Mouse (Mus musculus): ENCODE measurements around the gene Actl6b. TPM values are rescaled to one million over a fixed set of nuclear protein-coding genes. Genes with fewer than 3 reads are reported as not detected.
A peak's percentile ranks its signal among the peaks of the same experiment; 100 is the strongest.

The Actl6b gene
- polyA plus RNA-seq, 1 experiment from 2014 or later, result not detected

DNA sequence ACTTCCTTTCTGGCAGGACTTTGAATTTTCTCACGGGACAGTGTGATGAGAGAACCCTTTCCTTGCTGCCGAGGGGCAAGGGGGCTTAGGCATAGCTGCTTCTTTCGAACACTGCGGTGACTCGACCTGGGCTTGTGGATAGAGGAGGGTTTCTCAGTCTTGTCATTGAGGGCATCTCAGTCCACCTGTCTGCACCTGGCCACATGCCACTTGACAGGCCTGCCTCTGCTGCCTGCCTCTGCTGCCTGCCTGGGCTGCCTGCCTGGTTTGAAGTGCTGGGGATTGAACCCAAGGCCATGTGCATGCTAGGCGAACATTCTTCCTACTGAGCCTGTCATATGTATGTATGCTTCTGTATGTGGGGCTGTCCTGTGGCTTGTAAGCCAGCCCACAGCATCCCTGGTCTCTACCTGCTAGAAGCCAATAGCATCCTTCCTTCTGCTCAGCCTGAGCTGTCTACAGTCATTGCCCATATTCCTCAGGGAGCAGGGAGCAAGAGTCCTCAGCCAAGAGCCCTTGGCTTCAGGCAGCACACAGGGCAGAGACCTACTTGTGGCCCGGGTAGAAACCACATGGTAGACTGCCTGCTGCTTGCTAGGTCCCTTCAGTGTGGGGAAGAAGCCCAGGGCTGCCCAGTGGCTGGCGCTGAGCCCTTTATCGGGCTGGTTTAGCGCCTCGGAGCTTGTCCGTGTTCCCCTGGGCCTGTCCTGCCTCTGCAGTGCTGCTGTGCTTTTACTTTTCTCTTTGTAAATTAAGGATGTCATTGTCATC lies 39.2 kb upstream of the Actl6b start:
- peaks cover 27% of the 10 kb centered on the region for H3K36me3 ChIP-seq (ENCODE audit: insufficient read depth)
- no peak for TF ChIP-seq CTCF (IDR thresholded peaks at IDR 0.05; ENCODE audit: low read depth)
- ATAC-seq (ENCODE audit: insufficient read depth), result no peak
- H3K9me3 ChIP-seq (ENCODE audit: low read depth, low read length), result no peaks in the 10 kb centered on the region
- DNase-seq, result no peak
- H3K4me3 ChIP-seq (ENCODE audit: low read depth, low read length), result no peak overlapping the region
- 0 out of 2 replicates have a peak, but pooled peaks cover 10% of the 10 kb centered on the region for H3K4me1 ChIP-seq (ENCODE audit: insufficient read depth)
- H3K9ac ChIP-seq, result no peak overlapping the region
- H3K4me2 ChIP-seq, result no peak overlapping the region
- H3K27ac ChIP-seq (ENCODE audit: low read depth), result no peak overlapping the region
- WGBS, result 80% methylated on average over 12 of the region's 12 CpGs
- no peaks in the 10 kb centered on the region for H3K27me3 ChIP-seq (ENCODE audit: insufficient read depth, low read length)

DNA sequence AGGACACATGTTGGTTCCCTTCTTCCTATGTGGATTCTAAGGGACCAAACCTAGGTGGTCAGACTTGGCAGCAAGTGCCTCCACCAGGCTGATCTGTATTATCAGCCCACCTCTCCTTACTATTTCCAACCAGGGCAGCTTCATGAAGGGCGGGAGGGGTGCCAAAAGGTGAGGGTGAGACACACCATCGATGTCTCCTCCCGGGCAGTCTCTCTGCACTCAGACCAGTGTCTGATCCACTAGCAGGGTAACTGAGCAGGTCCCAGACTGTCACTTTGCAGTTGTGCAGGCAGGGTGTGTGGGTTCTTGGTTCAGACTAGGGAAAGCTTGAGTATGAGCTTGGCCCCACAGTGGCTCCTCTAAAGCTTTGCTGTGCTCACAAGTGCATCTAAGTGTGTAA lies 38.5 kb upstream of the Actl6b start:
- H3K4me1 ChIP-seq (ENCODE audit: insufficient read depth), result 0 out of 2 replicates have a peak, but pooled peaks cover 10% of the 10 kb centered on the region

DNA sequence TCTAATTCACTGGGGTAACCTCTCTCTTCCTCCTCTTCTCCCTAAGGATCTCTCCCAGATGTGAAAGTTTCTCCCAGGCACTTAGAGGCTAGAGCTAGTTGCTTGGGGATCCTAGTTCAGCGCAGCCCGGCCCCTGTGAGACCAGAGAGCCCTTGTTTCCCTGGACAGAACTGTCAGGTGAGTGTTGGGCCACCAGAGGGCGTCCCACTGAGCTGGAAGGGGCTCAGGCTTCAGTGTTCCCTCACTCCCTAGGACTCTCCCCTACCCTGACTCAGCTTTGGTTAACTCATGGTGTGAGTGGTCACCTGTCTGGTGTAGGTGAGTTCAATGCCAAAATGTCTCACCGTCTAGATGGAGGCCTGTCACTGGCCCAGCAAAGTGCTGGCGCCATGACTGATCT lies 34.9 kb upstream of the Actl6b start, which contains the start of gene Gigyf1:
Gene Gigyf1, plus strand, starts transcription at position 113 of the 400 bp plus-strand sequence.
- H3K27me3 ChIP-seq (ENCODE audit: insufficient read depth, low read length), result no peaks in the 10 kb centered on the region
- peak; percentile 59 for TF ChIP-seq CTCF (IDR thresholded peaks at IDR 0.05; ENCODE audit: low read depth)
- H3K4me3 ChIP-seq (ENCODE audit: low read depth, low read length), result no peak within 1 kb of the TSS
- no peaks in the 10 kb centered on the region for H3K9me3 ChIP-seq (ENCODE audit: low read depth, low read length)
- H3K27ac ChIP-seq (ENCODE audit: low read depth), result no peak within 1 kb of the TSS
- H3K4me2 ChIP-seq, result no peak within 1 kb of the TSS
- DNase-seq, result peak; percentile 39
- ATAC-seq (ENCODE audit: insufficient read depth), result no peak
- WGBS, result 74% methylated on average over 5 of the region's 5 CpGs
- peaks cover 70% of the 10 kb centered on the region for H3K36me3 ChIP-seq (ENCODE audit: insufficient read depth)
- H3K9ac ChIP-seq, result no peak within 1 kb of the TSS
- H3K4me1 ChIP-seq (ENCODE audit: insufficient read depth), result no peaks in the 10 kb centered on the region

More for the DNA sequence above, 38.5 kb upstream of the Actl6b start:
- ATAC-seq (ENCODE audit: insufficient read depth) (no peak), DNase-seq (no peak)
- no peak overlapping the region for H3K4me2 ChIP-seq
- WGBS, result 72% methylated on average over 3 of the region's 3 CpGs
- H3K27me3 ChIP-seq (ENCODE audit: insufficient read depth, low read length), result no peaks in the 10 kb centered on the region
- no peaks in the 10 kb centered on the region for H3K9me3 ChIP-seq (ENCODE audit: low read depth, low read length)
- no peak overlapping the region for H3K9ac ChIP-seq
- H3K36me3 ChIP-seq (ENCODE audit: insufficient read depth), result peaks cover 34% of the 10 kb centered on the region
- no peak overlapping the region for H3K27ac ChIP-seq (ENCODE audit: low read depth)
- no peak for TF ChIP-seq CTCF (IDR thresholded peaks at IDR 0.05; ENCODE audit: low read depth)
- no peak overlapping the region for H3K4me3 ChIP-seq (ENCODE audit: low read depth, low read length)

DNA sequence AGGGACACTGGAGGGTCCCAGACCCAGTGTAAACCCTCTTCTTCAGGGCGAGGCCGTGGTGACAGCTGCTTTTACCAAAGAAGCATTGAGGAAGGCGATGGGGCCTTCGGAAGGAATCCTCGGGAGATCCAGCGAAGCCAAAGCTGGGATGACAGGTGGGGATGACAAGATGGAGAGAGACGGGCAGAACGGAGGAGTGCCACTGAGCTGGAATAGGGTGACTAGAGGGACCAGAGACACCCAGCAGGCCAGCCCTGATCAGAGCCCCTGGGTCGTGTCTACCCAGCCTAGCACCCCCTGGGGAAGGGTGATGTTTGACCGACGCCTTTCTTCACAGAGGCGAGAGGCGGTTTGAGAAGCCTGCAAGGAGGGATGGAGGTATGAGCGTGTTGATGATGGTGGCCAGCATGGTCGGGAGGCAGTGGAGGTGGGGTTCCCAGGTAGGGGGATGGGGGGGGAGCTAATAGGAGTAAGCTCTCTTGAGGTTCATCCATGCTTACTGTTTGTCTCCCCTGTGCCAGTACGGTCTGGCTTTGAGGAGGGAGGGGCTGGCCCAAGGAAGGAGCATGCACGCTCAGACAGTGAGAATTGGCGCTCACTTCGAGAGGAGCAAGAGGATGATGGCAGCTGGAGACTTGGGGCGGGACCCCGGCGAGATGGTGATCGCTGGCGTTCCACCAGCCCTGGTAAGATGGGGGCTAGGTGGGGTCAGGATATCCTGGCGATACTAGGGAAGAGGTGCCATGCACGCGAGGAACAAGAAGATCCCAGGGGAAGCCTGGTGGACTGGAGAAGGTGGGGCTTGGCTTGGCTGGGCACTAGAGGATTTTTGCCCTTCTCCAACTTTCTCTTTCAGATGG lies 33.4 kb upstream of the Actl6b start:
- 89% methylated on average over 27 of the region's 27 CpGs for WGBS
- Histone ChIP-seq H3K27me3 (ENCODE audit: insufficient read depth, low read length) (no peaks in the 10 kb centered on the region), H3K4me3 (ENCODE audit: low read depth, low read length) (no peak overlapping the region)

DNA sequence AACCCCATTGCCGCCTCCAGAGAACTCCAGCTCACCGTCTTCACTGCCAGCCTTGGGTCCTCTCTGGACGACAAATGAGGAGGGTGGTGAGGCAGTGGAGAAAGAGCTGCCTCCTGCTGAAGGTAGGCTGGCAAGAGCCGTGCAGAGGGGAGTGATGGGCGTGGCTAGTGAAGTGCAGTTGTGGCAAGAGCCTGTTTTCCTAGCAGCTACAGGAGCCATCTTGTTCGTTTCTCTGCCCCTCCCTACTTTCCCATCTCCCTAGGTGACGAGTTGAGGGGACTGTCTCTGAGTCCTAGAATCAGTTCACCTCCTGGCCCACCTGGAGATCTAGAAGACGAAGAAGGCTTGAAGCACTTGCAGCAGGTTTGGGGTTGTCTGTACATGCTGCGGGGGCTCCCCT lies 31.5 kb upstream of the Actl6b start:
- WGBS, result 64% methylated on average over 9 of the region's 9 CpGs
- Histone ChIP-seq H3K27ac (ENCODE audit: low read depth) (no peak overlapping the region), H3K4me3 (ENCODE audit: low read depth, low read length) (no peak overlapping the region), H3K36me3 (ENCODE audit: insufficient read depth) (peaks cover 97% of the 10 kb centered on the region), H3K9ac (no peak overlapping the region), H3K27me3 (ENCODE audit: insufficient read depth, low read length) (no peaks in the 10 kb centered on the region), H3K9me3 (ENCODE audit: low read depth, low read length) (no peaks in the 10 kb centered on the region), H3K4me2 (no peak overlapping the region), H3K4me1 (ENCODE audit: insufficient read depth) (no peaks in the 10 kb centered on the region)
- ATAC-seq (ENCODE audit: insufficient read depth), result no peak
- DNase-seq, result no peak
- no peak for TF ChIP-seq CTCF (IDR thresholded peaks at IDR 0.05; ENCODE audit: low read depth)

More for the DNA sequence above, 33.4 kb upstream of the Actl6b start:
- H3K4me1 ChIP-seq (ENCODE audit: insufficient read depth), result no peaks in the 10 kb centered on the region
- no peaks in the 10 kb centered on the region for H3K9me3 ChIP-seq (ENCODE audit: low read depth, low read length)
- H3K4me2 ChIP-seq, result no peak overlapping the region
- H3K36me3 ChIP-seq (ENCODE audit: insufficient read depth), result peaks cover 77% of the 10 kb centered on the region
- ATAC-seq (ENCODE audit: insufficient read depth) (no peak), DNase-seq (no peak)
- no peak for TF ChIP-seq CTCF (IDR thresholded peaks at IDR 0.05; ENCODE audit: low read depth)
- H3K9ac ChIP-seq, result no peak overlapping the region
- H3K27ac ChIP-seq (ENCODE audit: low read depth), result no peak overlapping the region

DNA sequence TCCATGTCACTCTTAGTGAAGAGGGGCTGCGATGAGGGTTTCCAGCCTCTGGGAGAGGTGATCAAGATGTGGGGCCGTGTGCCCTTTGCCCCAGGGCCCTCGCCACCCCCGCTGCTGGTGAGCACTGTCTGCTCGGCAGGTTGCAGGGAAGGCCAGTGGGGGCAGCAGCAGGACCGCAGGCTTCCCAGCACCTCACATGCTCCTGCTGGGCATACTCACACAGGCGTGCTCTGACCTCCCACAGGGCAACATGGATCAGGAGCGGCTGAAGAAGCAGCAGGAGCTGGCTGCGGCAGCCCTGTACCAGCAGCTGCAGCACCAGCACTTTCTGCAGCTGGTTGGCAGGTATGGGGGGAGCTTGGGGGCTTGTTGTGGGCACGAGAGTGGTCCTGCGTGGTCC lies 30.6 kb upstream of the Actl6b start:
- no peaks in the 10 kb centered on the region for H3K9me3 ChIP-seq (ENCODE audit: low read depth, low read length)
- no peak overlapping the region for H3K27ac ChIP-seq (ENCODE audit: low read depth)
- DNase-seq, result no peak
- TF ChIP-seq CTCF (IDR thresholded peaks at IDR 0.05; ENCODE audit: low read depth), result no peak
- ATAC-seq (ENCODE audit: insufficient read depth), result no peak
- H3K9ac ChIP-seq, result no peak overlapping the region
- H3K4me1 ChIP-seq (ENCODE audit: insufficient read depth), result no peaks in the 10 kb centered on the region
- peaks cover 99% of the 10 kb centered on the region for H3K36me3 ChIP-seq (ENCODE audit: insufficient read depth)
- H3K4me3 ChIP-seq (ENCODE audit: low read depth, low read length), result no peak overlapping the region
- no peaks in the 10 kb centered on the region for H3K27me3 ChIP-seq (ENCODE audit: insufficient read depth, low read length)
- H3K4me2 ChIP-seq, result no peak overlapping the region
- WGBS, result 76% methylated on average over 11 of the region's 11 CpGs
